Mouse (Mus musculus) urinary bladder, postnatal 4 days (tissue): Measurements from ENCODE around the gene Trpm4.
"Not testable (repeated sequence)": the region's sequence is repeated elsewhere in the genome, so short reads cannot be mapped to it uniquely, and the experiment has no call there.

Experiments
- DNase-seq, 2 experiments: peaks; one replicate each; pipeline ENCODE4 v3.0.0; 2021 to 2022; ENCODE audit warnings: low spot score in 2 of 2

Trpm4 gene

GRCm38 (mm10) chr7:45255822-45256221, 77.8 kb downstream of the Trpm4 start:
- DNase-seq = not testable (repeated sequence)

GRCm38 (mm10) chr7:45253806-45254205, 79.8 kb downstream of the Trpm4 start:
- no peak for DNase-seq
